Mouse (Mus musculus) adrenal gland, postnatal 14 days (tissue): ENCODE results near the gene Pdzd7. TPM values are rescaled to one million over a fixed set of nuclear protein-coding genes. Genes with fewer than 3 reads are reported as not detected.
A peak's percentile ranks its signal among the peaks of the same experiment; 100 is the strongest.
"Not testable (repeated sequence)": the region's sequence is repeated elsewhere in the genome, so short reads cannot be mapped to it uniquely, and the experiment has no call there.

Experiments
- DNase-seq: peaks from one replicate; pipeline ENCODE4 v3.0.0; 2021; ENCODE audit warnings: mixed read lengths
- total RNA-seq: library from RNA; stranded (reverse); gene quantifications from 2 replicates; pipeline ENCODE4 v1.2.3, GENCODE M21; 2021

Pdzd7 gene
- total RNA-seq, 1 experiment from 2014 or later = not detected

DNA sequence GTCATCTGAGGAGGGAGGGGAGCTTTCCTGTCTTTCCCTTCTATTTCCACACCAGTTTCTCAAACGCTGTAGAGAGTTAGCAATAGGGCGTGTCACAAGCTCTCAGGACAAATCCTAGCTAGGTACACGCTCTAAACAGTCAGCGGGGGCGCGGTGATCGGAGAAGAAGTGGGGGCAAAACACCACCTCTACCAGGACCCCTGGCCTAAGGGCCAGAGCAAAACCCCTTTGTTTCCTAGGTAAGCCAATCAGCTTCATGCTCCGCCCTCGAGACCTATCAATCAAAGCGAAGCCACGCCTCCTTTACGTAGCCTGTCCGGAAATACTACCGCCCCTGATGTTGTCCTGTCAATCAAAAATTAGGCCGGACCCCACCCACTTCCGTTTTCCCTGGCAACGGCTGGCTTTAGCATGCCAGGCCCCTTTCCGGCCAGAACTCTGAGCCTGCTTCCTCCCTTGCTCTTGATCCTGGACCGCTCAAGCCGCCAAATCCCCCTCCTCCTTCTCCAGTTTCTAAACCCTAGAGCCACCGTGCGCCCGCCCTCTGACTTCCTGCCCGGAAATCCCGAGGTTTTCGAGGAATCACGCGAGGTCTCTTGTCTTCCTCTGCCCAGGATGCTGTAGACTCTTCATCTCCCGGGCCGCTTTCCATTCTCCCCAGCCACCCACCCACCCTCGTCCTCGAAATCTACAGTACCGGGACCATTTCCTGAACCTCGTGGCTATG lies 12.8 kb upstream of the Pdzd7 start:
- peak; percentile 94 for DNase-seq

DNA sequence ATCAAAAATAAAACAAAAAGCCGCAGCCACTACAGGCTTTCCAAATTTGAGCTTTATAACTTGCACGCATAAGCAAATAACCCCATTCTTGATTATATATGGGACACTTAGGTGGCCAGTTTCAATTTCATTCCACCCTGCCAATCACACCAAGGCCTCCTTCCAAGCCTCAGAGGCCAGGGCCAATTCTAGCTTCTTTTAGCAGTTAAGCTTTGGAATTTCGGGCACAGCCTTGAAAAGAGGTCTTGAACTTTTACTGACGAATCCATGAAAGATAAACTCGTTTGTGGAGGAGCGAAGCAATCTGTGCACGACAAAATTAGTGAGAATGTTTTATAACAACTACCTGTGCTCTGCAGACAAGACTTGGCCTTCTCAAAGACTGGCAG lies 12.2 kb upstream of the Pdzd7 start:
- DNase-seq = peak; percentile 68

DNA sequence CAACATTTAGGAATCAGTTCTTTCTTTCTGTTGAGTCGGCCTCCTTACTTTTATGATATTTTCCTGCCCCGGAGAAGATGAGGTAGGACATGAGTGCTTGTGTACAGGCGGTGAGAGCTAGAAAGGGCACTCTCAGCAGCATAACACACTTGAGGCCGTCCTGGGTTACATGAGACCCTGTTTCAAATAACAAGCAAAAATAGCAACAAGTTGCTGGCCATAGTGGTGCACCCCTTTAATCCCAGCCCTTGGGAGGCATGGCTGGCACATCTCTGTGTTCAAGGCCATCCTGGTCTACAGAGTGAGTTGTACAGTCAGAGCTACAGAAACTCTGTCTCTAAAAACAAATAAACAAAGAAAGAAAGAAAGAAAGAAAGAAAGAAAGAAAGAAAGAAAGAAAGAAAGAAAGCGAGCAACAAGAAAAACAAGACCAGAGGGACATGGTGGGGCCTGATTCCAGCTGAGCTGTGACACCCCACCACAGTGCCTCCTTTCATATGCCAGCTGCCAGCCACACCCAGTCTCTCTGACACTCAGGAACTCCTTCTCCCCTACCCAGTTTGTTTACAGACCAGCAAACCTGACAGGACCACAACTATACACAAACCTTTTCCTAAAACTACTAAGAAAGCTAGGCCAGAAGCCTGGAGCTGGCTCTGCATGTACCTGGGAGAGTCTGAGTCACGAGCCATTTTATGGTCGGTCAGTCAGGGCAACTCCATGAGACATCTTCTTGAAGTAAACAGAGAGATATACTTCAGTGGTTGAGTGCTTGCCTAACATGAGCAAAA lies 11.6 kb upstream of the Pdzd7 start:
- DNase-seq = no peak

DNA sequence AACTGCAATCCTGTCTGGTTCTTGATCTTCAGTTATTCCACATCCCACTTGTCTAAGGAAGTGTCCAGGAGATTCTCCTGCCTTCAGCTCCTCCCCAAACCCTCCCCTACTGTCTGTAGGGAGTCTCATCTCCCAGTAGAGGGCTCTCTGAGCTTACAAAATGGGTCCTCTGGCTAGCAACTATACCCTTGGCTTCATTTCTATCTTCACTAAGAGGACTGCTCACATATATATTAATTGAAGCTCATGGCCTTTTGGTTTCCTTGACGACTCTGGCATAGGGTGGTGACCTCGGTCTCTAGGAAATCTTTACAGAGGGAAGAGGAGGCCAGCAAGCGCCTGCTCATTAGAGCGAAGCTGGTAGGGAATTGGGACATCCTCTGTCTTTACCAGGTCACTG lies 10.8 kb upstream of the Pdzd7 start:
- peak; percentile 68 for DNase-seq

DNA sequence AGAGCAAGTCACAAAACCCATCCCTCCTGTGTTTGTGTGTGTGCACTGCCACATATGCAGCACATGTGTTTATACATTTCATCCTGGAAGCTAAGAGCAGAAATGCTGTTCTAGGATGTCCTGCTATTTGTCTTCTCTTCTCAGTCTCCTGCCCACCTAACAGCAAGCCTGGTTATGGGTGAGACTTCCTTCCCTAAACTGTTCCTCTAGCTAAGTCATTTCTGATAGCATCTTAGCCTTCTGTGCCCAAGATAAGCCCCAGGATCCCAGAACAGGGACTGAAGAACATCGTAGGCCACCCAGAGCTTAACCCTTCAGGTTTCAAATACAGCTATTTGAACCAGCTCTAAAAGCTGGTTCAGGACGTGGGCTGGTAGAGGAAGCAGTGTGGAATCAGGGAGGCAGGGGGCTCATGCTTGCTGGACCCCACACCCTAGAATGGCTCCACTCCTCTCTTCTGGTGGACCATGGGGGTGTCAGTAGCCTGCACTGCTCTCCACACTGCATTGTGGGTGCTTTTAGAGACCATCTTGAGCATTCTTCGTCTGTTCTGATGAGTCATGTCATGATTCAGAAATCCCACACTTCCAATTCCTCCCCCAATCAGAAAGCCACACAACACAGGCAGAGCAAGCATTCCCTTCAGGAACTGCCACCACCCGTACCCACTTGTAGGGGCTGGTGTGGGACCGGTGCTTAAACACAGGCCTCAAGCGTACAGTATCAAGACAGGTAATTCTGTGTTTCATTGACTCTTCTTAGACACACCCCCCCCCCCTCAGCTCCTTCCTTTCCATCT lies 9.6 kb upstream of the Pdzd7 start:
- no peak for DNase-seq

DNA sequence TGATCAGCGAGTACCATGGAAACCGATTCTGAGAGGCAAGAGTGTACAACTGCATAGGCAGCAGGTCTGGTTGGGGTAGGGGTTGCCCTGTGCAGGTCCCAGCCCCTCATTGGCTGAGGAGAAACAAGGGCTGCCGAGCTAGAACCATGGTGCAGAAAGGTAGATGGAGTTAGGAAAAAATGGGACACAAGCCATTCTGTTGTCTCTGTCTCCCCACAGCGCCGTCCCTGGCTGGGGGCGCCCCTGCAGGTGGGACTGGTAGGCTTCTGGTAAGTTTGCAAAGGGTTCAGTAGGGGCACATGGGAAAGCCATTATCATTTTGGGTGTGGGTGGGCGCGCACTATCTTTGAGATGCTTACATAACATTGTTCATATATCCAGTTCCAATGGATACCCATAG lies 7.9 kb upstream of the Pdzd7 start:
- DNase-seq = no peak

DNA sequence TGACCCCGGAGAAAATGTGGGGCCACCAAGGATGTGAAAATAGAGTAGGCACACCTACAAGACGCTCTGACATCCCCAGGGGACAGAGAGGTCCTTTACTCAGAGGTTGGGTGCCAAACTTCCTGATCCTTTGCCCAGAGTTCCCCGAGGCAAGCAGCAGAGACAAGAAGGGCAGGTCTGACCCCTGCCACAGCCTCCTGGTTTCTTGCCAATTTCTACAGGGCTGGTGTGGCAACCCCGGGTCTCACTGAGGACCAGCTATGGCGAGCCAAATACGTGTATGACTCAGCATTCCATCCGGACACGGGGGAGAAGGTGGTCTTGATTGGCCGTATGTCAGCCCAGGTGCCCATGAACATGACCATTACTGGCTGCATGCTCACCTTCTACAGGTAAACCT lies 4.0 kb upstream of the Pdzd7 start:
- no peak for DNase-seq

DNA sequence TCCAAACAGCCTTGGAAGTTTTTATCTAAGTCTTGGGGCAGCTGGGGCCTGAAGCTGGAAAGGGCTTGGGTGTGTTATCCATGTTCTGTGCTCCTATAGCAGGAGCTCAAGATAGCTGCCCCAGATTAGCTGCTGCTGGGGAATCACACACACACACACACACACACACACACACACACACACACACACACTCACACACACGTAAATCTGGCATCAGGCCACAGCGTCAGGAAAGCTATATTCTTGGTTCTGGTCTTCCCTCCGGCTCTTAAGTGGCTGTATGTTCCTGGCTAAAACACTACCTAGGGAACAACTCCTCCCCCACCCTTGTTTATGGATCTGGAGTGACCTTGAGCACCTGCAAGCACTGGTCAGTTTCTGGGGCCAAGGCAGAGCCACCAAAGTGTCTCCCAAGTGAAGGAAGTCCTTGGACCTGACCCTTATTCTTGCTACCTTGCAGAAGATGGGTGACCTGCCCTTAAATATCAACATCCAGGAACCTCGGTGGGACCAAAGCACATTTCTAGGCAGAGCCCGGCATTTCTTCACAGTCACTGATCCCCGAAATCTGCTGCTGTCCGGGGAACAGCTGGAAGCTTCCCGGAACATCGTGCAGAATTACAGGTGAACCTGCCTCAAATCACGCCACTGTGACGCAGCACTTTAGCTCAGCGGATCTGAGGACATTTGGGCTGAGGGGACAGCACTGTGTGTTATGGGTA lies 3.3 kb upstream of the Pdzd7 start:
- DNase-seq = no peak

DNA sequence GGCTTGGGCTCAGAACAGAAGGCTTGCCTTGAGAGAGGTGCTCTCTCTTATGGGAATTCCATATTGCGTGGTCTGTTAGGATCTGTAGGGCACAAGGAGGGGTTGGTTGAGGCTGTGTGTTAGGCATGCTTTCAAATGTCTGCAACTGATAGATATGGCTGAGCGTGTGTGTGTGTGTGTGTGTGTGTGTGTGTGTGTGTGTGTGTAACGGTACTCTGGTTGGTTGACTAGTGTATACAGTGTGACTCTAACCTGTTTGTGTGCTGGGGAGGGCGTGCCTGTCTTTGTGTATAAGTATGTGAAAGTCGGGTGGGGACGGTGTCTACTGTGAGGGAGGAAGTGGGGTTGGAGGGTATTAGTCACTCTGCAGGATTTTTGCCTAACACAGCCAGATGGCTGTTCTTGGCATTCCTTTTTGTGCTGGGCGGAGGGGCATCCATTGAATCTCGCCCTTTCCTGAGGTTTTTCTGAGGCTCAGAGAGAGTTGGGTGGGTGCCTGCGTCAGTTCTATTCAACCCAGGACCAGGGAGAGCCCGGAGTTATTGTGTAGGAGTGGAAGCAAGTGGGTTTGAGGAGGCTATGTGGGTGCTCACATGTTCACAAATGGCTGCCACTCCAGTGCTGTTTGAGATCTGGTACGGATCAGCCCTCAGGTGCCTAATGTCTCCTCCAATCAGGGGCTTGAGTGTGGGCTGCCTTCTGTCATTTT lies 2.6 kb upstream of the Pdzd7 start:
- peak; percentile 59 for DNase-seq

DNA sequence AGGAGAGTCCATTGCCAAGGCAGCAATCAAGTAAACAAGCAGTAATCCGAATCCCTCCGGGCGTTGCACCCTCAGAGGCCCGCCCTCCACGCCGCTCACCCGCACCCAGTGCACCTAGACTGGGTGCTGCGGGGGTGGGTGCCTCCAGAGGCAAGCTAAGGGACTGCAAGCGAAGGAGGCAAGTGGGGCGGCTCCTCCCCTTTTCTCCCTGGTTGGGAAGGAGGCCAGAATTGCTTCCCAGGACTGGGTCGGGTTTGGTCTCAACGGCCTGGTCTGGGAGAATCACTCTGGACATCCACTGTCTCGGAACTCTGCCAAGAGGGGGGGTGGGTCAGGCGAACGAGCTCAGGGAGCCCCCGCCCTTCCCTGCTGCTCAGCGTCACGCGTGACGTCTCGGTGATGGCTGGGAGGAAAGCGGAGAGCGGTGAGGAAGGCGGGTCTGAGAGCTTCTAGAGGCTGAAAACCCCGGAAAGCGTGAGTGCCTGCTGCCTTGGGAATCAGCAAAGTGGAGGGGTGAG lies 2.0 kb upstream of the Pdzd7 start, which contains the start of gene Sfxn3:
Gene Sfxn3, plus strand, starts transcription at position 87 of the 518 bp plus-strand sequence.
- DNase-seq = peak; percentile 98

DNA sequence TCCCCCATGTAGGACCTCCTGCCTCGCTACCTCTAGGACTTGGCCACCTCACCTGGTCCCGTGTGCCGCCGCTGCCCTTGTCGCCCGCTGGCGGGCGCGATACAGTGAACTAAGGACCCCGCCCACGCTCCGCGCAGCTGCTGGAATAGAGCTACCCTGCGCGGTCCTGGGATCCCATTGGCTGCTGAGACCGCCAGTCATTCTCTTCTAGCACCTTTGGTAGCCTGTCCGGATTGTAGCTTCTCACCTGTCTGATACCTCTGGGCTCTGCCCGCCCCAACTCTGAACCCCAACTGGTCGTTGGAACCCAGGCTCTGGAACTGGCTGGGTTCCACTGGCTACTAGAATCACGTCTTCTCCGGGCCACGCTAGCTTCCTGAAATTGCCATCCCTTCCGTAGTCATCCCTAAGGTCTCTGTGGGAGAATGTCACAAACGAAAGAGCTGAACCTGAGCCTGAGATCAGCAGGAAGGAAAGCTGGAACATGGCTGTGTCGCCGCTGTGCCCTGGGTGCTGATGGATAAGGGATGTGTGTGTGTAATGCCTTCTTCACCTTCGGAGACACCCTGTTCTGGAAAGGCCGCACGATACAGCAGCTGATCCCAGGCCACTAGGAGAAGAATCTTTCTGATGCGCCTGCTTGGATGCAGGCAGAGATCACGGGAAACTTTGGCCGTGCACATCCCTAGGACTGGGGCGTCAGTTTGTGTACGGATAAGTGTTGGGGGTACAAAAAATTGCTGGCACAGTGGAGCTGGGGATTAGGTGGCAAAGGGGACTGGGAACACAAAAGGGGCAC lies 1.2 kb upstream of the Pdzd7 start:
- DNase-seq = peak; percentile 89

DNA sequence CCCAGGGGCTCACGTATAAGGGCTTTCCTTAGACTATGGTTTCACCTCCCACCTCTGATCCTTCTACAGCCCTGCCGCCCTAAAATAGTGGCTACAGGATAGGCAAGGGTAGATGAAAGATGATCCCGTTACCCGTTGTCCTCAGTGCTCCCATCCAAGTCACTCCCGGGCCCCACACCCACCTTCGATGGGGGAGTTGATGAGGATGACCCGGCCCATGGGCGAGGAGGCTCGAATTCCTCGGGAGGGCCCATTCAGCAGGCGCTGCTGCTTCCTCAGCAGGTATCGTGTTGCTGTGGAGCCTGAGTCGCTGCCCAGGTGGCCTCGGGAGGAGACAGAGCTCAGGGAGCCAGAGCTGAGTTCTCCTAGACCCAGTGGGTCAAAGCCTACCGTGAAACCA lies 281 bp downstream of the Pdzd7 start:
- no peak for DNase-seq

DNA sequence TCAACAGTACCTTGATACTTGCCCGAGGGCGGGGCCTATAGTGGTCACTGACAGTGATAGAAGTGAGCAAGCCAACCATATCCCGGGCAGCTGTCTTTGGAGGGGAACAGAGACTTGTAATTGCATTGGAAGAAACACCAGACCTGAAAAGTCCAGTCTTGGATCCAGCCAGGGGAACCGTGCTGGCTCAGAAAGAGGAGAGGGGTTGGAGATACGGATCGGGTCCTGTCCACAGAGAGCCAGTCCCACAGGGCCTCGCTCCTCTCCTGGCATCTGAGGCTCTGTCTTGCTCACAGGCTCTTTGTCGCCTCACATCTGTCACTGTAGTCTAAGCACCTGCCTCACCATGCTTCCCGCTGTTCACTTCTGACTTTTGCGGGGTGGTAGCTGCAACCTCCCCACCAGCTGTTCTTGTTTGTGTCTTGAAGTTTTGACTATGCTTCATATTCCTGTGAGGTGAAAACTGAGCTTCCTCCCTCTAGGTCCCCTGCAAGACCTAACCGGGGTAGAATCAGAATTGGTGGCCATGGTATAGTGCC lies 1.1 kb downstream of the Pdzd7 start:
- DNase-seq = no peak

DNA sequence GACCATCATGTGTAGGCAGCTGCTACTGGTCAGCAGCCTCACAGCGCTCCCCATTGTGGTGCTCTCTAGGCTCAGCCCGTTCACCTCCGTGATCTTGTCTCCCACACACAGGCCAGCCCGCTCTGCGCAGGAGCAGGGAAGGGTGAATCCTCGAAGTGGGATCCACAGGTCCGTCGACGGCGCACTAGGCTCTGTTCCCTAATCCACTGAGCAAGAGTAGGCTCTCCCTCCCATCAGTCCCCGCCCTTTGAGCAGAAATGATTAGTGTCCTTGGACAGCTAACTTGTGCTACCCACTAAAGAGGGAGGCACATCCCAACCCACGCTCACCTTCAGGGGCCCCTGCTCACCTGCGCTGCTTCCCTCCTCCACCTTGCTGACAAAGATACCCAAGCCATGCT lies 5.3 kb downstream of the Pdzd7 start:
- DNase-seq = no peak

DNA sequence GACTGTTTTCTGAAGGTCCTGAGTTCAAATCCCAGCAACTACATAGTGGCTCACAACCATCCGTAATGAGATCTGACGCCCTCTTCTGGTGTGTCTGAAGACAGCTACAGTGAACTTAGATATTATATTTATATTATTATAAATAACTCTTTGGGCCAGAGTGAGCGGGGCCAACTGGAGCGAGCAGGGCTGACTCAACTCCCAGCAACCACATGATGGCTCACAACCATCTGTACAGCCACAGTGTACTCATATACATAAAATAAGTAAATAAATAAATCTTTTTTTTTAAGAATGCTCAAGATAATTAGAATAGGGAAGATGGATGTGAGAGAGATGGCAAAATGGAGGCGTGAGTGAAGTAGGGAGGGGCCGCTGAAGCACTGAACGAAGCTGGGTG lies 7.3 kb downstream of the Pdzd7 start:
- not testable (repeated sequence) for DNase-seq

DNA sequence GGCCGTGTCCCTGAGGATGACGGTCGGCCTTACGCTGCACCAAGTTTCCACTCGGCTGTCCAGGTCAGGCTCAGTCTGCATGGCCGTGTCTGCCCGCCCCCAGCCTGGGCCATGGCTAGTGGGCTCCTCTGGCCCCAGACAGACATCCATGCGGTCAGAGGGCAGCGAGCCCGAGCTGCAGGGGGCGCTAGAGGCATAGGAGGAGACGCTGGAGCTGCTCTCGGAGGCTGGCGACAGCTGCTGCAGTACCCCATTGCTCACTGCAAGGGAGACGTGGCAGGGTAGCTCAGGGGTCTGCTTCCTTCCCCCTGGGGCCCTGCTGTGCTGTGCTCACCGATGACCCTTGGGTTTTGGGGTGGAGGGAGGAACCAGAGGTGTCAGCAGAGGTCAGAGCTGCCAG lies 8.7 kb downstream of the Pdzd7 start:
- peak; percentile 89 for DNase-seq

DNA sequence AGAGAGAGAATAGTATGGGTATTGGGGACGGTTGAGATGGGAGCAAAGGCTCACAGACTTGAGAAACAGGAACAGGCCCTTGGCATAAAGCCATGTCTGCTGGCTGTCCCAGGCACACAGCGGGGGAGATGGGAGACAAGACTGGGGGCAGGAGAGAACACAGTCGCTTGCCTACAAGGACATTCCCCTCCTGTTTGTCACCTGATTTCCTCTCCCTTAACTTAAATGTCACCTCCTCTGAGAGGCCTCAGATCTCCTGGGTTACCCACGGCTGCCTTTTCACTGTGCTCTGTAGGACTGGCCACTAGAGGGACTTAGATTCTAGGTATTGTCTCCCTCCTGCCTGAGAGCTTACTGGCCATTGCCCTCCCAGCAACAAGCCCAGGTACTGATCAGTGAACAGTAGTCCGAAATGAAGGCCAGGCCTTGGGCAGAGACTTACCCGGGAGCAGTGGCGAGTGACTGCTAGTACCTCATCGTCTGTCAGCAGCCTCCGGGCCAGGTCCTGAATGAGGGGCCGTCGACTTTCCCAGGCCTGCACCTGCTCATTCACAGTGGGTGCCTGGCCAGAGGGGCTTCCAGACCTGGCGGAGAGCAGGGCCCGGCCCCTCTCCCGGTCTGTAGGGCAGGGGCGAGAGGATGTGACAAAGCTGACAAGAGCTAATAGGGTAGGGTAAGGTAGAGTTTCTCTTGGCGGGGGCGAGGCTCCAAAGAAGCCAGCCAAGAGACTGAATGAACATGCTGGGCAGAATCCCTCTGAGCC lies 12.8 kb downstream of the Pdzd7 start:
- DNase-seq = peak; percentile 25

DNA sequence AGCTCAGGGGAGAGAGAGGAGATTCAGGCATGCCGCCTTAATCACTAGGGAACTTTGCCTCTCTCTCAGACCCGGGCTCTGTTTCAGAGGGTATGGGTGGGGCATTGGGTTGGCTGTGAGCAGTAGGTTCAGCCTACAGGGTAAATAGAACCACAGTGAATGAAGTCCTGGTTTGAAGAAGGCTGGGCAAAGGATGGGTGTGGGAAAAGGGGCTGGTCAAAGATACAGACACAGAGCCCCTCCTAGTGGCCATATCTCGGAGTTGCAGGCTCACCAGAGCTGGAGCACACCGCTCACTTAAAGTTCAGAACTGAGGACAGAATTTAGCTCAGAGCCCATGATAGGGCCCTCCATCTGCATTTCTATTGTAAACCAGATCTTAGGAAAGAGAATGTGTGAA lies 13.7 kb downstream of the Pdzd7 start:
- peak; percentile 85 for DNase-seq
